Mouse (Mus musculus): ENCODE measurements around the gene Btg1. TPM values are rescaled to one million over a fixed set of nuclear protein-coding genes. Genes with fewer than 3 reads are reported as not detected.

Btg1 gene
- total and polyA plus RNA-seq, 2 experiments, result 11.2 to 12.6 TPM

GRCm38 (mm10) chr10:96654576-96654975 lies 37.8 kb downstream of the Btg1 start:
- H3K27me3 ChIP-seq (ENCODE audit: control insufficient read depth, insufficient read depth, low read length), result no peaks in the 10 kb centered on the region
- DNase-seq (ENCODE audit: extremely low read depth, low read depth, low spot score), result no peak
- no peaks in the 10 kb centered on the region for H3K36me3 ChIP-seq (ENCODE audit: control insufficient read depth, insufficient read depth, low read length)
- peak overlapping the region; percentile 63 for H3K27ac ChIP-seq (replicated peaks; ENCODE audit: insufficient read depth, low read depth, low read length)
- 54% methylated on average over 7 of the region's 7 CpGs for WGBS
- no peaks in the 10 kb centered on the region for H3K79me2 ChIP-seq (ENCODE audit: control insufficient read depth, insufficient read depth, low read length)
- TF ChIP-seq CTCF (IDR thresholded peaks at IDR 0.05; ENCODE audit: low read depth, low read length) (no peak), POLR2A (IDR thresholded peaks at IDR 0.05; ENCODE audit: extremely low read depth, insufficient read depth, low read length) (no peak)
- H3K4me3 ChIP-seq (ENCODE audit: insufficient read depth, low read depth, low read length), result no peak overlapping the region
- no peak overlapping the region for H3K9ac ChIP-seq (ENCODE audit: low read depth, low read length)
- peaks cover 8% of the 10 kb centered on the region for H3K4me1 ChIP-seq (ENCODE audit: control insufficient read depth, insufficient read depth, low read length)

GRCm38 (mm10) chr10:96655066-96655465 lies 38.3 kb downstream of the Btg1 start:
- 92% methylated on average over 2 of the region's 2 CpGs for WGBS

GRCm38 (mm10) chr10:96656176-96656575 lies 39.4 kb downstream of the Btg1 start:
- peaks cover 7% of the 10 kb centered on the region for H3K4me1 ChIP-seq (ENCODE audit: control insufficient read depth, insufficient read depth, low read length)
- 84% methylated on average over 3 of the region's 3 CpGs for WGBS

More at GRCm38 (mm10) chr10:96655066-96655465, 38.3 kb downstream of the Btg1 start:
- Histone ChIP-seq H3K9ac (ENCODE audit: low read depth, low read length) (no peak overlapping the region), H3K36me3 (ENCODE audit: control insufficient read depth, insufficient read depth, low read length) (no peaks in the 10 kb centered on the region), H3K27me3 (ENCODE audit: control insufficient read depth, insufficient read depth, low read length) (no peaks in the 10 kb centered on the region), H3K27ac (replicated peaks; ENCODE audit: insufficient read depth, low read depth, low read length) (no peak overlapping the region), H3K4me1 (ENCODE audit: control insufficient read depth, insufficient read depth, low read length) (peaks cover 7% of the 10 kb centered on the region), H3K4me3 (ENCODE audit: insufficient read depth, low read depth, low read length) (no peak overlapping the region), H3K79me2 (ENCODE audit: control insufficient read depth, insufficient read depth, low read length) (no peaks in the 10 kb centered on the region)
- DNase-seq (ENCODE audit: extremely low read depth, low read depth, low spot score), result no peak
- no peak for TF ChIP-seq CTCF (IDR thresholded peaks at IDR 0.05; ENCODE audit: low read depth, low read length)
- TF ChIP-seq POLR2A (IDR thresholded peaks at IDR 0.05; ENCODE audit: extremely low read depth, insufficient read depth, low read length), result no peak

GRCm38 (mm10) chr10:96658906-96659305 lies 42.1 kb downstream of the Btg1 start:
- H3K27me3 ChIP-seq (ENCODE audit: control insufficient read depth, insufficient read depth, low read length), result no peaks in the 10 kb centered on the region
- no peak overlapping the region for H3K27ac ChIP-seq (replicated peaks; ENCODE audit: insufficient read depth, low read depth, low read length)
- H3K4me3 ChIP-seq (ENCODE audit: insufficient read depth, low read depth, low read length), result no peak overlapping the region
- H3K4me1 ChIP-seq (ENCODE audit: control insufficient read depth, insufficient read depth, low read length), result peaks cover 3% of the 10 kb centered on the region; the same call in 1 of the 2 replicates
- 60% methylated on average over 5 of the region's 5 CpGs for WGBS
- no peaks in the 10 kb centered on the region for H3K36me3 ChIP-seq (ENCODE audit: control insufficient read depth, insufficient read depth, low read length)
- DNase-seq (ENCODE audit: extremely low read depth, low read depth, low spot score), result no peak
- no peaks in the 10 kb centered on the region for H3K79me2 ChIP-seq (ENCODE audit: control insufficient read depth, insufficient read depth, low read length)
- no peak for TF ChIP-seq POLR2A (IDR thresholded peaks at IDR 0.05; ENCODE audit: extremely low read depth, insufficient read depth, low read length)
- TF ChIP-seq CTCF (IDR thresholded peaks at IDR 0.05; ENCODE audit: low read depth, low read length), result no peak
- no peak overlapping the region for H3K9ac ChIP-seq (ENCODE audit: low read depth, low read length)

More at GRCm38 (mm10) chr10:96656176-96656575, 39.4 kb downstream of the Btg1 start:
- H3K9ac ChIP-seq (ENCODE audit: low read depth, low read length), result no peak overlapping the region
- H3K27ac ChIP-seq (replicated peaks; ENCODE audit: insufficient read depth, low read depth, low read length), result no peak overlapping the region
- TF ChIP-seq CTCF (IDR thresholded peaks at IDR 0.05; ENCODE audit: low read depth, low read length) (no peak), POLR2A (IDR thresholded peaks at IDR 0.05; ENCODE audit: extremely low read depth, insufficient read depth, low read length) (no peak)
- DNase-seq (ENCODE audit: extremely low read depth, low read depth, low spot score), result no peak
- H3K27me3 ChIP-seq (ENCODE audit: control insufficient read depth, insufficient read depth, low read length), result no peaks in the 10 kb centered on the region
- no peak overlapping the region for H3K4me3 ChIP-seq (ENCODE audit: insufficient read depth, low read depth, low read length)
- no peaks in the 10 kb centered on the region for H3K79me2 ChIP-seq (ENCODE audit: control insufficient read depth, insufficient read depth, low read length)
- no peaks in the 10 kb centered on the region for H3K36me3 ChIP-seq (ENCODE audit: control insufficient read depth, insufficient read depth, low read length)

GRCm38 (mm10) chr10:96660280-96660985 lies 43.6 kb downstream of the Btg1 start:
- Histone ChIP-seq H3K4me3 (ENCODE audit: insufficient read depth, low read depth, low read length) (no peak overlapping the region), H3K9ac (ENCODE audit: low read depth, low read length) (no peak overlapping the region), H3K79me2 (ENCODE audit: control insufficient read depth, insufficient read depth, low read length) (no peaks in the 10 kb centered on the region), H3K27ac (replicated peaks; ENCODE audit: insufficient read depth, low read depth, low read length) (no peak overlapping the region), H3K4me1 (ENCODE audit: control insufficient read depth, insufficient read depth, low read length) (no peaks in the 10 kb centered on the region), H3K27me3 (ENCODE audit: control insufficient read depth, insufficient read depth, low read length) (no peaks in the 10 kb centered on the region), H3K36me3 (ENCODE audit: control insufficient read depth, insufficient read depth, low read length) (no peaks in the 10 kb centered on the region)
- TF ChIP-seq CTCF (IDR thresholded peaks at IDR 0.05; ENCODE audit: low read depth, low read length) (no peak), POLR2A (IDR thresholded peaks at IDR 0.05; ENCODE audit: extremely low read depth, insufficient read depth, low read length) (no peak)
- WGBS, result 89% methylated on average over 10 of the region's 10 CpGs
- DNase-seq (ENCODE audit: extremely low read depth, low read depth, low spot score), result no peak

- H3K27ac ChIP-seq (replicated peaks; ENCODE audit: insufficient read depth, low read depth, low read length), result no peak overlapping the region
- WGBS, result 92% methylated on average over 4 of the region's 4 CpGs
- H3K79me2 ChIP-seq (ENCODE audit: control insufficient read depth, insufficient read depth, low read length), result no peaks in the 10 kb centered on the region
- no peak overlapping the region for H3K9ac ChIP-seq (ENCODE audit: low read depth, low read length)
- no peak for DNase-seq (ENCODE audit: extremely low read depth, low read depth, low spot score)
- H3K36me3 ChIP-seq (ENCODE audit: control insufficient read depth, insufficient read depth, low read length), result no peaks in the 10 kb centered on the region
- no peaks in the 10 kb centered on the region for H3K27me3 ChIP-seq (ENCODE audit: control insufficient read depth, insufficient read depth, low read length)
- no peak overlapping the region for H3K4me3 ChIP-seq (ENCODE audit: insufficient read depth, low read depth, low read length)
- no peaks in the 10 kb centered on the region for H3K4me1 ChIP-seq (ENCODE audit: control insufficient read depth, insufficient read depth, low read length)
- TF ChIP-seq POLR2A (IDR thresholded peaks at IDR 0.05; ENCODE audit: extremely low read depth, insufficient read depth, low read length) (no peak), CTCF (IDR thresholded peaks at IDR 0.05; ENCODE audit: low read depth, low read length) (no peak)
Observed at GRCm38 (mm10) chr10:96662976-96663375, 46.2 kb downstream of the Btg1 start.

Measured in liver, adult 2 months (tissue).